Mouse (Mus musculus) kidney, embryonic 14.5 days (tissue): ENCODE results near the gene B3gat3. TPM values are rescaled to one million over a fixed set of nuclear protein-coding genes. Genes with fewer than 3 reads are reported as not detected.
"Not testable (repeated sequence)": the region's sequence is repeated elsewhere in the genome, so short reads cannot be mapped to it uniquely, and the experiment has no call there.

ENCODE experiments used
- ATAC-seq: fragments of 200-750 bp; cut with Nextera tagmentation; 2 replicates; pipeline ENCODE4 v1.8.0; 2017; ENCODE audit warnings: moderate number of reproducible peaks, mild to moderate bottlenecking, moderate TSS enrichment, moderate library complexity; ENCODE audit not compliant: low FRiP score, low TSS enrichment
- H3K27ac ChIP-seq: fragments of 300-500 bp; sonication (generic); 2 replicates; pipeline ENCODE4 v1.5.1; 2014; ENCODE audit warnings: low read depth, mild to moderate bottlenecking, low read length, moderate library complexity, mixed read lengths
- H3K27me3 ChIP-seq: fragments of 300-500 bp; sonication (generic); 2 replicates; pipeline ENCODE4 v1.6.1; 2014; ENCODE audit warnings: mild to moderate bottlenecking, low read length; ENCODE audit not compliant: control insufficient read depth, insufficient read depth
- H3K36me3 ChIP-seq: fragments of 300-500 bp; sonication (generic); 2 replicates; pipeline ENCODE4 v1.6.1; 2014; ENCODE audit warnings: low read length, mixed read lengths; ENCODE audit not compliant: control insufficient read depth, insufficient read depth
- H3K4me1 ChIP-seq: fragments of 300-500 bp; sonication (generic); 2 replicates; pipeline ENCODE4 v1.6.1; 2014; ENCODE audit warnings: low read length, mixed read lengths; ENCODE audit not compliant: control insufficient read depth, insufficient read depth
- H3K4me2 ChIP-seq: fragments of 300-500 bp; sonication (generic); replicated peaks from 2 replicates; pipeline ENCODE4 v1.6.1; 2014; ENCODE audit warnings: low read depth, mild to moderate bottlenecking, low read length
- H3K4me3 ChIP-seq: fragments of 300-500 bp; sonication (generic); 2 replicates; pipeline ENCODE4 v1.5.1; 2014; ENCODE audit warnings: mild to moderate bottlenecking, low read length
- H3K9ac ChIP-seq: fragments of 300-500 bp; sonication (generic); 2 replicates; pipeline ENCODE4 v1.6.1; 2014; ENCODE audit warnings: low read depth, mild to moderate bottlenecking, low read length, moderate library complexity
- H3K9me3 ChIP-seq: fragments of 300-500 bp; sonication (generic); 2 replicates; pipeline ENCODE4 v1.6.1; 2016; ENCODE audit warnings: low read length; ENCODE audit not compliant: control insufficient read depth
- WGBS: fragments of 180-500 bp; shearing (Covaris S2); extraction: QIAGEN DNeasy Blood & Tissue Kit; methylation state at CpG from one replicate; pipeline ENCODE4 v1.1.7; 2014; 5-methylcytosine and 5-hydroxymethylcytosine counted together
- polyA plus RNA-seq: library from polyadenylated mRNA; unstranded; fragments of >200 nt; fragmentation: Nextera tagmentation; extraction: Ambion mirVana; gene quantifications from 2 replicates; pipeline ENCODE4 v1.2.1, GENCODE M21; 2014

Gene B3gat3
- polyA plus RNA-seq, 1 experiment from 2014 or later, result 38.8 TPM

DNA sequence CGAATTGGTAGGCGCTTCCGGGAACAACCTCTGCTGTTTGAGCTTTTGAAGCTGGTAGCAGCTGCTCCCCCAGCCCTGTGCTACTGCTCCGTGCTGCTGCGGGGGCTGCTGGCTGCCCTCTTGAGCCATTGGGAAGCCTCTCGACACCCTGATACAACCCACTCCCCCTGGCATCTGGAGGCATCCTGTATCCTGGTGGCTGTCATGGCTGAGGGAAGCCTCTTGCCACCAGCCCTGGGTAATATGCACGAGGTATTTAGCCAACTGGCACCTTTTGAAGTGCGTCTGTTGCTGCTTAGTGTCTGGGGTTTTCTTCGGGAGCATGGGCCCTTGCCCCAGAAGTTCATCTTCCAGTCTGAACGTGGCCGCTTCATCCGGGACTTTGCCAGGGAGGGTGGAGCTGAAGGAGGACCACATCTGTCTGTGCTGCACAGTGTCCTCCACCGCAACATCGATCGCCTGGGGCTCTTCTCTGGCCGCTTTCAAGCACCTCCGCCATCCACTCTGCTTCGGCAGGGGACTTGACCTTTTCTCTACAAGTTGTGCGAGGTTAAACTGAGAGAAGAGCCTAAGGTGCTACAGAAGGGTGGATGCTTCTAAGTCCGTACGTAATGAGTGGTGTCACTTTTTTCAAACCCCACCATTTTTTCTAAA, 22.8 kb upstream of the B3gat3 start:
- peak overlapping the region; percentile 91 for H3K9ac ChIP-seq
- peaks cover 30% of the 10 kb centered on the region for H3K36me3 ChIP-seq
- peaks cover 18% of the 10 kb centered on the region for H3K4me1 ChIP-seq
- peak overlapping the region; percentile 46 for H3K4me2 ChIP-seq
- peak; percentile 43 for ATAC-seq
- WGBS, result 25% methylated on average over 21 of the region's 21 CpGs
- not testable (repeated sequence) for H3K9me3 ChIP-seq, H3K27me3 ChIP-seq
- H3K27ac ChIP-seq, result peak overlapping the region; percentile 74
- H3K4me3 ChIP-seq, result peak overlapping the region; percentile 75

DNA sequence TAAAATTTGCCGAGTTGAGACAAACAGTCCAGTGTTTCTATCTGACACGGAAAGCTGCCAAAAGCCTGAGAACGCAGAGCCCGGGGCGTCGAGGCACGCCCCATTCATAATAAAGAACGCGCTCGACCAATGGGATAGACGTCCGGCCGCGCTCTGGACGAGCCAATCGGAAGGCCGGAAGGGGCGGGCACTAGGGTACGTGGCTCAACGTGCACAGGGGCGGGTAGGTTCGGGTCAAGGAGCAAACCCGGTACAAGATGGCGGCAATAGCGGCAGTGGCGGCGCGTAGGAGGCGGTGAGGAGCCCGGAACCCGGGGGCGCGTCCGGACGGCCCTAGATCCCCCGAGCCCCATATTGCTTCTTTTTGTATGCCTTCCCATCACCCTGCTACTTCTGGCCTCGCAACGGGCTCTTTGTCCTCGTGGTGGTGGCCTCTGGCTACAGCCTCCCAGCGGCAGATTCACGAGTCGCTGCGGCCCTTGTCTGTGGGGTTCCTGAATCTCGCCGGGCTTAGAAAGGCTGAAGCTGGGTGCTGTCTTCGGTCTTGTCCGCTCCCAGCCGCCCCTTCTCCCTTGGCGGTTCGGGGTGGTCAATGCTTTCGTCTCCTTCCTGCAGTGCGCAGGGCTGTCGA, 22.2 kb upstream of the B3gat3 start, which contains the start of gene Ganab:
Gene Ganab, plus strand, starts transcription at position 207 of the 631 bp plus-strand sequence.
- Histone ChIP-seq H3K27me3 (no peaks in the 10 kb centered on the region), H3K36me3 (peaks cover 35% of the 10 kb centered on the region), H3K4me1 (peaks cover 18% of the 10 kb centered on the region), H3K9me3 (no peaks in the 10 kb centered on the region), H3K4me2 (peak within 1 kb of the TSS; percentile 81), H3K27ac (peak within 1 kb of the TSS; percentile 82), H3K4me3 (peak within 1 kb of the TSS; percentile 75), H3K9ac (peak within 1 kb of the TSS; percentile 91)
- WGBS, result under 1% methylated on average over 51 of the region's 53 CpGs
- ATAC-seq, result peak; percentile 98

DNA sequence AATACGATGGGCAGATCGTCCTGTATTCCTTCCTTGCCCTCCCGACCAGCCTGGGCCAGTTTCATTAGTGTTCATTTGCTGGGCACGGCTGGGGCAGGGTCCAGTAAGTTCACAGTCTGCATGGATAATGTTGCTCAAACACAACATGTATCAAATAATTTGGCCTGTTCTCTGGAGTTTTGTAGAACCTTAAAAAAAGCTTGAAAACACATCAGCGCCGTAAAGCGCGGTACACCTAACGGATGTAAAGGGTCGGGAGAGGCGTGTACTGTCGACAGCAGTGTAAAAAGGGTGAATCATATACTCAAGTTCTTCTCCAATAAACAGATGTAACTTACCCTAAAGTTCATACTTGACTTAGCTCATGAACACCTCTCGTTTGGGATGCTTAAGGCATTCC, 21.6 kb upstream of the B3gat3 start:
- peaks cover 41% of the 10 kb centered on the region for H3K36me3 ChIP-seq
- no peaks in the 10 kb centered on the region for H3K27me3 ChIP-seq
- H3K4me1 ChIP-seq, result peaks cover 18% of the 10 kb centered on the region
- peak overlapping the region; percentile 82 for H3K27ac ChIP-seq
- H3K9me3 ChIP-seq, result no peaks in the 10 kb centered on the region
- H3K9ac ChIP-seq, result peak overlapping the region; percentile 91
- ATAC-seq, result no peak
- peak overlapping the region; percentile 81 for H3K4me2 ChIP-seq
- 8% methylated on average over 13 of the region's 13 CpGs for WGBS
- peak overlapping the region; percentile 75 for H3K4me3 ChIP-seq

DNA sequence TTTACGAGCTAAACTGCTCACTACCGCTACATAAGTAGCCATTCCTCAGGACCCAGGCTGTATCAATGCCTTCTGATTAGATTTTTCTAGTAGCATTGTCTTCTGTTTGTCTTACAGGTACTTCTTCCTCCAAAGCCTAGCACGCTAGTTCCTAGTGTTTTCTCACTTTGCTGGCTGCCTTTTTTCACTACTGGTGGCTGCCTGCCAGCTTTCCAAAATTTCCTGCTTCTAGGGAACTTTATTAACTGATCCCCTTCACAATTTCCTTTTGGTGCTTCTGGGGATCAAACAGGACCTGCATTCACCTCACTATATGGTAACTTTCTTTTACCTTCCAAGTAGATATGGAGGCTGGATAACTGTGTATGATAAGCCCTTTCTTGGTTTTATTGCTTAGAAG, 21.1 kb upstream of the B3gat3 start:
- peak overlapping the region; percentile 75 for H3K4me3 ChIP-seq
- peak overlapping the region; percentile 91 for H3K9ac ChIP-seq
- H3K27me3 ChIP-seq, result no peaks in the 10 kb centered on the region
- no peak overlapping the region for H3K27ac ChIP-seq
- no peaks in the 10 kb centered on the region for H3K9me3 ChIP-seq
- ATAC-seq, result no peak
- peak overlapping the region; percentile 81 for H3K4me2 ChIP-seq
- H3K4me1 ChIP-seq, result peaks cover 15% of the 10 kb centered on the region
- peaks cover 45% of the 10 kb centered on the region for H3K36me3 ChIP-seq
- 37% methylated on average over 3 of the region's 3 CpGs for WGBS

DNA sequence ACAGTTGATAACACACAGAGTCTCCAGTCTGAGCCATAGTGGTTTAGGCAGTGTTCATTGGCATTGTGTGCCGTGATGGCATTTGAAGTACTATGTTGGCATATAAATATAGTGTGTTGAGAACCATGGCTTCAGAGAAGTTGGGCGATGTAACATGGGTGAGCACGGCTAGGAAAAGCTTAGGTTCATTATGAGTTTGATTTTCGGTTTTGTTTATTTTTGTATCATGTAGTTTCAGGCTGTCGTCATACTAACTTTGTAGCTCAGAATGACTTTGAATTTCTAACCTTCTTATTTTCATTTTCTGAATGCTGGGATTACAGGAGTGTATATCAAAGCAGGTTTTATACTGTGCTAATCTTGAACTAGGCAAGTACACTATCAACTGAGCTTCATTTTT, 16.8 kb upstream of the B3gat3 start:
- H3K27me3 ChIP-seq, result no peaks in the 10 kb centered on the region
- H3K4me2 ChIP-seq, result no peak overlapping the region
- peaks cover 5% of the 10 kb centered on the region for H3K4me1 ChIP-seq
- H3K4me3 ChIP-seq, result no peak overlapping the region
- H3K9me3 ChIP-seq, result no peaks in the 10 kb centered on the region
- 95% methylated on average over 5 of the region's 5 CpGs for WGBS
- ATAC-seq, result no peak
- H3K36me3 ChIP-seq, result peaks cover 65% of the 10 kb centered on the region
- H3K9ac ChIP-seq, result no peak overlapping the region
- H3K27ac ChIP-seq, result no peak overlapping the region

DNA sequence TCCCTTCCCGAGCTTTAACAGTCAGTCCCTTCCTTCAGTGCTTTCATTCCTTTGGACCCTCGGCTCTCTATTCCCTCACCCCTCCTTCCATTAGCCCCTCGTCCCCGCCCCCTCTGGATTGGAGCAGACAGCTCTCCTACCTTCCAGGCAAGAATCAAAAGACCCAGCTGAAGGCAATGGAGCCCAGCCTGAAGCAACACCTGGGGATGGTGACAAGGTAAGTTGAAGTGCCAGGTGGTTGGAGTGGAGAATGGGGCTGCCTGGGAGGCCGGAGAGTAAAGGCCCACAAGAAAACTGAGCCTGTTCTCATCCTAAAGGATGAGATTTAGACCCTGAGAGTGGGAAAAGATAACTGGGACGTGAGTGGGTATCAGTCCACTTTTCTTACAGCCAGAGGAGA, 11.6 kb upstream of the B3gat3 start:
- no peak overlapping the region for H3K27ac ChIP-seq
- H3K9ac ChIP-seq, result no peak overlapping the region
- H3K36me3 ChIP-seq, result peaks cover 97% of the 10 kb centered on the region
- no peaks in the 10 kb centered on the region for H3K9me3 ChIP-seq
- WGBS, result 85% methylated on average over 6 of the region's 6 CpGs
- H3K27me3 ChIP-seq, result no peaks in the 10 kb centered on the region
- no peak overlapping the region for H3K4me3 ChIP-seq
- no peaks in the 10 kb centered on the region for H3K4me1 ChIP-seq
- H3K4me2 ChIP-seq, result no peak overlapping the region
- ATAC-seq, result no peak

DNA sequence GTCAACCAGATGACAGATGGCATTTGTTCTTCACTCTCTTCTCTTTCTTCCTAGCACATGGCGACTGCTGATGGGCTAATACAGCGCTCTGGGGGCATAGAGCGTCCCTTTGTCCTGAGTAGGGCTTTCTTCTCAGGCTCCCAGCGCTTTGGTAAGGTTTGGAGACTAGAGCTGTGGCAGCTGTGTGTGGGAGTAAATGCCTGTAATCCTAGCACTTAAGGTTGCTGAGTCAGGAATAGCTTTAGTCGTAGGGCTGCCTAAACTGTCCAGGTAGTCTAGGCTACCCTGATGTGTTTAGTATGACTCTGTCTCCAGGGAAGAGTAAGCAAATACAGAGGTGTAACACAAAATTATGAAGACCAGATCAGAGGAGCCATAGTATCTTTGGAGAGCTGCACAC, 8.4 kb upstream of the B3gat3 start:
- Histone ChIP-seq H3K27me3 (no peaks in the 10 kb centered on the region), H3K27ac (no peak overlapping the region), H3K9ac (no peak overlapping the region), H3K9me3 (no peaks in the 10 kb centered on the region), H3K4me3 (no peak overlapping the region), H3K36me3 (peaks cover 100% of the 10 kb centered on the region), H3K4me1 (no peaks in the 10 kb centered on the region), H3K4me2 (no peak overlapping the region)
- WGBS, result 88% methylated on average over 5 of the region's 5 CpGs
- ATAC-seq, result no peak

DNA sequence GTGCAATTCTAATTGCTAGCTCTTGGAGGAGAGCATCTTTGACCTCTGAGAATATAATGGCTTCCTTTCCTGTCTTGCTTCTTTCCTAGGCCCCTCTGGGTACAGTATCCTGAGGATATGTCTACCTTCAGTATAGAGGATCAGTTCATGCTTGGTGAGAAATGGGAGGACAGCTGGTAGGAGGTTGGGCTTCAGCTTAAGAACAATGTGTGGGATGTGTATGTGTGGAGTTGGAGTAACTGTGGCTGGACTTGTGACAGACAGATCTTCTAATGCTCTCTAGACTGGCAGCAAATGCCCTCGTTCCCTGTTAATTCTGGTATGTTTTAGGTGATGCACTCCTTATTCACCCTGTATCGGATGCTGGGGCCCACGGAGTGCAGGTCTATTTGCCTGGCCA, 6.0 kb upstream of the B3gat3 start:
- no peak for ATAC-seq
- peaks cover 80% of the 10 kb centered on the region for H3K36me3 ChIP-seq

DNA sequence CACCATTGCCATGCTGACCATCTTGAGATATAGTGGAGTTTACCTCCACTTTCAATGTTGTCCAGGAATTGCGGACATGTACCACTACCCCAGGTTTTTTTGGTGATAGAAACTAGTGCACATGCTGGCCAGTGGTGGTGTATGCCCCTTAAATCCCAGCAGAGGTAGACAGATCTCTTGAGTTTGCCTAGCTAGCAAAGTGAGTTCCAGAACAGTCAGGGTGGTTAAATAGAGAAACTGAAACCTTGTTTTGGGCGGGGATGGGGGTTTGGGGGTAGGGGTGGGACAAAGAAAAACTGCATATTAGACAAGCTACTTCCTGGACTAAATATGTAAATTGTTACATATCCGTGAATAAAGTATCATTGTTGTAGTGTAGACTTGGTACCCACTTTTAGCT, 1.2 kb upstream of the B3gat3 start:
- no peak overlapping the region for H3K27ac ChIP-seq
- H3K9ac ChIP-seq, result no peak overlapping the region
- 96% methylated on average over 3 of the region's 3 CpGs for WGBS
- H3K36me3 ChIP-seq, result peaks cover 36% of the 10 kb centered on the region
- H3K4me3 ChIP-seq, result no peak overlapping the region
- no peak overlapping the region for H3K4me2 ChIP-seq
- peaks cover 10% of the 10 kb centered on the region; the same call in 1 of the 2 replicates for H3K4me1 ChIP-seq
- no peak for ATAC-seq
- no peaks in the 10 kb centered on the region for H3K27me3 ChIP-seq
- H3K9me3 ChIP-seq, result no peaks in the 10 kb centered on the region

More for the DNA sequence above, 6.0 kb upstream of the B3gat3 start:
- H3K4me1 ChIP-seq, result no peaks in the 10 kb centered on the region
- no peaks in the 10 kb centered on the region for H3K27me3 ChIP-seq
- H3K9me3 ChIP-seq, result no peaks in the 10 kb centered on the region
- H3K4me3 ChIP-seq, result no peak overlapping the region
- WGBS, result 97% methylated on average over 3 of the region's 3 CpGs
- no peak overlapping the region for H3K9ac ChIP-seq
- no peak overlapping the region for H3K27ac ChIP-seq
- no peak overlapping the region for H3K4me2 ChIP-seq
